Mouse (Mus musculus): ENCODE measurements at regions not wholly inside any gene's neighbourhood (a gene's known extent, or its start where the extent isn't known, plus 50 kb on each side); places are given as distances from the start of the nearest gene placed in this dataset.

GRCm38 (mm10) chr12:36748345-36748744, 360.0 kb upstream of the Meox2 start:
- no peak for DNase-seq

- no peak for DNase-seq
Observed at GRCm38 (mm10) chr12:36765315-36766058, 342.9 kb upstream of the Meox2 start.

GRCm38 (mm10) chr12:36766167-36766566, 342.2 kb upstream of the Meox2 start:
- DNase-seq: no peak

GRCm38 (mm10) chr12:36780761-36781160, 327.6 kb upstream of the Meox2 start:
- no peak for DNase-seq

- no peak for DNase-seq
Observed at GRCm38 (mm10) chr12:36790866-36791265, 317.5 kb upstream of the Meox2 start.

GRCm38 (mm10) chr12:36791430-36791829, 316.9 kb upstream of the Meox2 start:
- no peak for DNase-seq

GRCm38 (mm10) chr12:36792205-36792604, 316.1 kb upstream of the Meox2 start:
- peak in 1 of 2 experiments; percentile 1 for DNase-seq

GRCm38 (mm10) chr12:36793799-36794198, 314.5 kb upstream of the Meox2 start:
- no peak for DNase-seq

GRCm38 (mm10) chr12:36796201-36796600, 312.1 kb upstream of the Meox2 start:
- DNase-seq: no peak

- no peak for DNase-seq
Observed at GRCm38 (mm10) chr12:36817938-36818337, 290.4 kb upstream of the Meox2 start.

- no peak for DNase-seq
Observed at GRCm38 (mm10) chr12:36818852-36819251, 289.5 kb upstream of the Meox2 start.

GRCm38 (mm10) chr12:36826766-36827165, 281.6 kb upstream of the Meox2 start:
- DNase-seq: no peak

GRCm38 (mm10) chr12:36831307-36831997, 276.9 kb upstream of the Meox2 start:
- DNase-seq: no peak

GRCm38 (mm10) chr12:36842957-36843356, 265.4 kb upstream of the Meox2 start:
- no peak for DNase-seq

GRCm38 (mm10) chr12:36845130-36845529, 263.2 kb upstream of the Meox2 start:
- DNase-seq: no peak

GRCm38 (mm10) chr12:36849086-36849485, 259.3 kb upstream of the Meox2 start:
- DNase-seq: no peak

GRCm38 (mm10) chr12:36863113-36863512, 245.2 kb upstream of the Meox2 start:
- DNase-seq: no peak

- DNase-seq: no peak
Observed at GRCm38 (mm10) chr12:36880724-36881123, 227.6 kb upstream of the Meox2 start.

GRCm38 (mm10) chr12:36913364-36913763, 195.0 kb upstream of the Meox2 start:
- DNase-seq: no peak

GRCm38 (mm10) chr12:36917576-36918106, 190.7 kb upstream of the Meox2 start:
- DNase-seq: no peak

- DNase-seq: no peak
Observed at GRCm38 (mm10) chr12:36918294-36918876, 190.0 kb upstream of the Meox2 start.

GRCm38 (mm10) chr12:36923558-36923957, 184.8 kb upstream of the Meox2 start:
- DNase-seq: no peak

- no peak for DNase-seq
Observed at GRCm38 (mm10) chr12:36926225-36926624, 182.1 kb upstream of the Meox2 start.

All from spleen, adult 18-20 months (tissue).